Mouse (Mus musculus) heart, embryonic 13.5 days (tissue): ENCODE results near the gene Prkg1. TPM values are rescaled to one million over a fixed set of nuclear protein-coding genes. Genes with fewer than 3 reads are reported as not detected.

ENCODE experiments used
- ATAC-seq: fragments of 200-750 bp; cut with Nextera tagmentation; 2 replicates; pipeline ENCODE4 v1.8.0; 2017; ENCODE audit warnings: moderate TSS enrichment; ENCODE audit not compliant: insufficient number of reproducible peaks, low FRiP score, low TSS enrichment; ENCODE audit errors: extremely low read depth
- H3K27ac ChIP-seq: fragments of 300-500 bp; sonication (generic); replicated peaks from 2 replicates; pipeline ENCODE4 v1.5.1; 2015; ENCODE audit warnings: moderate library complexity, mild to moderate bottlenecking, inconsistent platforms
- H3K27me3 ChIP-seq: fragments of 300-500 bp; sonication (generic); replicated peaks from 2 replicates; pipeline ENCODE4 v1.6.1; 2015; ENCODE audit warnings: mild to moderate bottlenecking, inconsistent platforms
- H3K36me3 ChIP-seq: fragments of 300-500 bp; sonication (generic); 2 replicates; pipeline ENCODE4 v1.6.1; 2015; ENCODE audit warnings: mild to moderate bottlenecking, inconsistent platforms
- H3K4me1 ChIP-seq: fragments of 300-500 bp; sonication (generic); 2 replicates; pipeline ENCODE4 v1.6.1; 2015; ENCODE audit warnings: inconsistent platforms
- H3K4me2 ChIP-seq: fragments of 300-500 bp; sonication (generic); 2 replicates; pipeline ENCODE4 v1.6.1; 2015; ENCODE audit warnings: inconsistent platforms, mild to moderate bottlenecking, moderate library complexity
- H3K4me3 ChIP-seq: fragments of 300-500 bp; sonication (generic); 2 replicates; pipeline ENCODE4 v1.5.1; 2015; ENCODE audit warnings: moderate library complexity, mild to moderate bottlenecking, inconsistent platforms
- H3K9ac ChIP-seq: fragments of 300-500 bp; sonication (generic); 2 replicates; pipeline ENCODE4 v1.6.1; 2015; ENCODE audit warnings: inconsistent platforms, mild to moderate bottlenecking, moderate library complexity
- H3K9me3 ChIP-seq: fragments of 300-500 bp; sonication (generic); 2 replicates; pipeline ENCODE4 v1.6.1; 2016; ENCODE audit warnings: inconsistent platforms
- WGBS: fragments of 180-500 bp; shearing (Covaris S2); methylation state at CpG from one replicate; pipeline ENCODE4 v1.1.7; 2015; ENCODE audit warnings: mixed read lengths; 5-methylcytosine and 5-hydroxymethylcytosine counted together
- polyA plus RNA-seq: library from polyadenylated mRNA; unstranded; fragments of >200 nt; fragmentation: Nextera tagmentation; extraction: Ambion mirVana; gene quantifications from 2 replicates; pipeline ENCODE4 v1.2.1, GENCODE M21; 2015

Prkg1 gene
- polyA plus RNA-seq, 1 experiment from 2014 or later, result 6.9 TPM

- Histone ChIP-seq H3K27ac (peak overlapping the region; percentile 98), H3K36me3 (no peaks in the 10 kb centered on the region), H3K4me2 (peak overlapping the region; percentile 83), H3K4me3 (peak overlapping the region; percentile 81), H3K27me3 (no peaks in the 10 kb centered on the region), H3K9ac (peak overlapping the region; percentile 89), H3K4me1 (peaks cover 40% of the 10 kb centered on the region), H3K9me3 (no peaks in the 10 kb centered on the region)
- ATAC-seq, result peak; percentile 38; the same call in 1 of the 2 replicates
- under 1% methylated on average over 56 of the region's 56 CpGs for WGBS
These were observed 657 bp downstream of the Prkg1 start for GRCm38 (mm10) chr19:31763951-31764800.

GRCm38 (mm10) chr19:31763246-31763821, 1.5 kb downstream of the Prkg1 start:
- no peaks in the 10 kb centered on the region for H3K9me3 ChIP-seq

GRCm38 (mm10) chr19:31762411-31763245, 2.2 kb downstream of the Prkg1 start:
- Histone ChIP-seq H3K36me3 (no peaks in the 10 kb centered on the region), H3K9ac (peak overlapping the region; percentile 89), H3K27ac (peak overlapping the region; percentile 98), H3K4me3 (peak overlapping the region; percentile 81), H3K27me3 (no peaks in the 10 kb centered on the region), H3K9me3 (no peaks in the 10 kb centered on the region), H3K4me2 (peak overlapping the region; percentile 83), H3K4me1 (peaks cover 42% of the 10 kb centered on the region)
- under 1% methylated on average over 24 of the region's 24 CpGs for WGBS
- ATAC-seq, result peak; percentile 35; the same call in 1 of the 2 replicates

More at GRCm38 (mm10) chr19:31763246-31763821, 1.5 kb downstream of the Prkg1 start:
- Histone ChIP-seq H3K27ac (peak overlapping the region; percentile 98), H3K27me3 (no peaks in the 10 kb centered on the region), H3K4me1 (peaks cover 42% of the 10 kb centered on the region), H3K4me3 (peak overlapping the region; percentile 81), H3K4me2 (peak overlapping the region; percentile 83), H3K36me3 (no peaks in the 10 kb centered on the region), H3K9ac (peak overlapping the region; percentile 89)
- no peak for ATAC-seq
- WGBS, result 5% methylated on average over 20 of the region's 20 CpGs

- ATAC-seq, result no peak
- Histone ChIP-seq H3K4me3 (no peak overlapping the region), H3K36me3 (no peaks in the 10 kb centered on the region), H3K4me2 (0 out of 2 replicates have a peak overlapping the region, but pooled peaks have one; percentile 16), H3K27me3 (no peaks in the 10 kb centered on the region), H3K9me3 (no peaks in the 10 kb centered on the region), H3K9ac (no peak overlapping the region), H3K27ac (peak overlapping the region; percentile 42), H3K4me1 (peaks cover 46% of the 10 kb centered on the region)
- WGBS, result 29% methylated on average over 3 of the region's 3 CpGs
These were observed 5.0 kb downstream of the Prkg1 start for GRCm38 (mm10) chr19:31759855-31760254.

GRCm38 (mm10) chr19:31755929-31756792, 8.7 kb downstream of the Prkg1 start:
- H3K9ac ChIP-seq, result peak overlapping the region; percentile 25; the same call in 1 of the 2 replicates
- H3K4me1 ChIP-seq, result peaks cover 57% of the 10 kb centered on the region
- no peaks in the 10 kb centered on the region for H3K36me3 ChIP-seq
- H3K4me2 ChIP-seq, result peak overlapping the region; percentile 57
- H3K27ac ChIP-seq, result no peak overlapping the region
- H3K27me3 ChIP-seq, result no peaks in the 10 kb centered on the region
- H3K9me3 ChIP-seq, result no peaks in the 10 kb centered on the region
- WGBS, result 43% methylated on average over 11 of the region's 11 CpGs
- ATAC-seq, result no peak
- peak overlapping the region; percentile 17; the same call in 1 of the 2 replicates for H3K4me3 ChIP-seq

GRCm38 (mm10) chr19:31754642-31755287, 10.1 kb downstream of the Prkg1 start:
- Histone ChIP-seq H3K9me3 (no peaks in the 10 kb centered on the region), H3K4me3 (no peak overlapping the region), H3K27ac (peak overlapping the region; percentile 74), H3K9ac (0 out of 2 replicates have a peak overlapping the region, but pooled peaks have one; percentile 29), H3K4me2 (peak overlapping the region; percentile 50), H3K4me1 (peaks cover 46% of the 10 kb centered on the region), H3K36me3 (no peaks in the 10 kb centered on the region), H3K27me3 (no peaks in the 10 kb centered on the region)
- 19% methylated on average over 9 of the region's 9 CpGs for WGBS
- ATAC-seq, result no peak

GRCm38 (mm10) chr19:31750976-31751676, 13.7 kb downstream of the Prkg1 start:
- ATAC-seq, result no peak
- WGBS, result 38% methylated on average over 11 of the region's 11 CpGs
- Histone ChIP-seq H3K36me3 (no peaks in the 10 kb centered on the region), H3K4me1 (peaks cover 39% of the 10 kb centered on the region), H3K27me3 (no peaks in the 10 kb centered on the region), H3K27ac (peak overlapping the region; percentile 75), H3K4me2 (0 out of 2 replicates have a peak overlapping the region, but pooled peaks have one; percentile 12), H3K4me3 (no peak overlapping the region), H3K9me3 (no peaks in the 10 kb centered on the region), H3K9ac (no peak overlapping the region)

- H3K4me3 ChIP-seq, result no peak overlapping the region
- no peaks in the 10 kb centered on the region for H3K27me3 ChIP-seq
- ATAC-seq, result no peak
- no peaks in the 10 kb centered on the region for H3K9me3 ChIP-seq
- H3K4me2 ChIP-seq, result no peak overlapping the region
- no peak overlapping the region for H3K9ac ChIP-seq
- 21% methylated on average over 2 of the region's 2 CpGs for WGBS
- peaks cover 24% of the 10 kb centered on the region for H3K4me1 ChIP-seq
- H3K36me3 ChIP-seq, result no peaks in the 10 kb centered on the region
- H3K27ac ChIP-seq, result no peak overlapping the region
These were observed 18.2 kb downstream of the Prkg1 start for GRCm38 (mm10) chr19:31746635-31747034.

- H3K27me3 ChIP-seq, result no peaks in the 10 kb centered on the region
- peaks cover 16% of the 10 kb centered on the region for H3K4me1 ChIP-seq
- H3K27ac ChIP-seq, result 0 out of 2 replicates have a peak overlapping the region, but pooled peaks have one; percentile 8
- H3K4me2 ChIP-seq, result no peak overlapping the region
- no peak overlapping the region for H3K9ac ChIP-seq
- no peak for ATAC-seq
- H3K9me3 ChIP-seq, result no peaks in the 10 kb centered on the region
- WGBS, result 44% methylated on average over 8 of the region's 8 CpGs
- no peaks in the 10 kb centered on the region for H3K36me3 ChIP-seq
- H3K4me3 ChIP-seq, result no peak overlapping the region
These were observed 21.4 kb downstream of the Prkg1 start for GRCm38 (mm10) chr19:31743241-31744045.
